Mouse (Mus musculus) lung, postnatal 0 days (tissue): ENCODE measurements around the gene Cenpm. TPM values are rescaled to one million over a fixed set of nuclear protein-coding genes. Genes with fewer than 3 reads are reported as not detected.

Experiments
- ATAC-seq: fragments of 200-750 bp; cut with Nextera tagmentation; 2 replicates; pipeline ENCODE4 v1.8.0; 2017; ENCODE audit warnings: moderate library complexity
- DNase-seq: peaks from one replicate; pipeline ENCODE4 v3.0.0-alpha.2; 2016; ENCODE audit warnings: low spot score
- H3K27ac ChIP-seq: fragments of 300-500 bp; sonication (generic); 2 replicates; pipeline ENCODE4 v1.5.1; 2014; ENCODE audit warnings: antibody characterized with exemption, mild to moderate bottlenecking, low read length, mixed read lengths
- H3K27me3 ChIP-seq: fragments of 300-500 bp; sonication (generic); replicated peaks from 2 replicates; pipeline ENCODE4 v1.6.1; 2014; ENCODE audit warnings: low read length, mixed read lengths; ENCODE audit not compliant: insufficient read depth
- H3K36me3 ChIP-seq: fragments of 300-500 bp; sonication (generic); 2 replicates; pipeline ENCODE4 v1.6.1; 2014; ENCODE audit warnings: low read length, mixed read lengths; ENCODE audit not compliant: insufficient read depth
- H3K4me1 ChIP-seq: fragments of 300-500 bp; sonication (generic); 2 replicates; pipeline ENCODE4 v1.6.1; 2014; ENCODE audit warnings: antibody characterized with exemption, low read depth, low read length, mixed read lengths; ENCODE audit not compliant: insufficient read depth
- H3K4me2 ChIP-seq: fragments of 300-500 bp; sonication (generic); replicated peaks from 2 replicates; pipeline ENCODE4 v1.6.1; 2014; ENCODE audit warnings: low read depth, mild to moderate bottlenecking, low read length, moderate library complexity, mixed read lengths
- H3K4me3 ChIP-seq: fragments of 300-500 bp; sonication (generic); 2 replicates; pipeline ENCODE4 v1.5.1; 2014; ENCODE audit warnings: low read depth, low read length
- H3K9ac ChIP-seq: fragments of 300-500 bp; sonication (generic); replicated peaks from 2 replicates; pipeline ENCODE4 v1.6.1; 2014; ENCODE audit warnings: low read depth, mild to moderate bottlenecking
- H3K9me3 ChIP-seq: fragments of 300-500 bp; sonication (generic); 2 replicates; pipeline ENCODE4 v1.6.1; 2016; ENCODE audit warnings: low read length, mixed read lengths
- CTCF ChIP-seq: IDR thresholded peaks from 2 replicates; pipeline ENCODE4 v1.5.1; 2016; ENCODE audit warnings: antibody characterized with exemption, mild to moderate bottlenecking
- EP300 ChIP-seq: IDR thresholded peaks from 2 replicates; pipeline ENCODE4 v1.6.1; 2016; ENCODE audit warnings: antibody characterized with exemption, mild to moderate bottlenecking, control low read depth
- WGBS: fragments of 180-500 bp; shearing (Covaris S2); extraction: QIAGEN DNeasy Blood & Tissue Kit; methylation state at CpG from one replicate; pipeline ENCODE4 v1.1.7; 2014; 5-methylcytosine and 5-hydroxymethylcytosine counted together
- polyA plus RNA-seq: library from polyadenylated mRNA; unstranded; fragments of >200 nt; fragmentation: Nextera tagmentation; extraction: Ambion mirVana; gene quantifications from 2 replicates; pipeline ENCODE4 v1.2.1, GENCODE M21; 2015

Cenpm gene
- polyA plus RNA-seq, 1 experiment from 2014 or later: 3.9 TPM

DNA sequence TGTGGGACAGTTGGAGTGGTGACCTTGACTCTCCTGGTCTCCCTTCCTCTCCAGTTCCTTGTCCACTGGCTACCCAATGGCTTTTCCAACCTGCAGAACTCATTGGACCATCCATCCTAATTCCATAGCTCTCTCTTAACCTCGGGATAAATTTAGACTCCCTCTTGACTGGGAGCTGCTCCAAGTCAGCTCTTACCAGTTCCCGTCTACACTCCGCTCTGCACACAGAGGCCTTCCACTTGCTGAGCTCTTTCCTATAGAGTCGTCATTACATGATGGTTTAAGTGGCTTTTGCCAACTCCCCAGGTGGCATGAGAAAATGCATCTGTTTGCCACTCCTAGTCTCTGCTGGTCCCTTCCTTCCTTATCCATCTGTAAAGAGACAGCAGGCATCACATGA is 36.1 kb upstream of the Cenpm start:
- no peaks in the 10 kb centered on the region for H3K36me3 ChIP-seq
- H3K4me1 ChIP-seq: 0 out of 2 replicates have a peak, but pooled peaks cover under 1% of the 10 kb centered on the region
- no peak overlapping the region for H3K4me3 ChIP-seq
- H3K27ac ChIP-seq: no peak overlapping the region
- no peak for TF ChIP-seq CTCF
- TF ChIP-seq EP300: no peak
- no peak overlapping the region for H3K9ac ChIP-seq
- peaks cover 8% of the 10 kb centered on the region; the same call in 1 of the 2 replicates for H3K27me3 ChIP-seq
- ATAC-seq (no peak), DNase-seq (no peak)
- H3K9me3 ChIP-seq: no peaks in the 10 kb centered on the region
- H3K4me2 ChIP-seq: no peak overlapping the region
- WGBS: 46% methylated on average over 4 of the region's 4 CpGs

- WGBS: 69% methylated on average over 5 of the region's 5 CpGs
Measured at GRCm38 (mm10) chr15:82277591-82277990, 33.0 kb upstream of the Cenpm start.

DNA sequence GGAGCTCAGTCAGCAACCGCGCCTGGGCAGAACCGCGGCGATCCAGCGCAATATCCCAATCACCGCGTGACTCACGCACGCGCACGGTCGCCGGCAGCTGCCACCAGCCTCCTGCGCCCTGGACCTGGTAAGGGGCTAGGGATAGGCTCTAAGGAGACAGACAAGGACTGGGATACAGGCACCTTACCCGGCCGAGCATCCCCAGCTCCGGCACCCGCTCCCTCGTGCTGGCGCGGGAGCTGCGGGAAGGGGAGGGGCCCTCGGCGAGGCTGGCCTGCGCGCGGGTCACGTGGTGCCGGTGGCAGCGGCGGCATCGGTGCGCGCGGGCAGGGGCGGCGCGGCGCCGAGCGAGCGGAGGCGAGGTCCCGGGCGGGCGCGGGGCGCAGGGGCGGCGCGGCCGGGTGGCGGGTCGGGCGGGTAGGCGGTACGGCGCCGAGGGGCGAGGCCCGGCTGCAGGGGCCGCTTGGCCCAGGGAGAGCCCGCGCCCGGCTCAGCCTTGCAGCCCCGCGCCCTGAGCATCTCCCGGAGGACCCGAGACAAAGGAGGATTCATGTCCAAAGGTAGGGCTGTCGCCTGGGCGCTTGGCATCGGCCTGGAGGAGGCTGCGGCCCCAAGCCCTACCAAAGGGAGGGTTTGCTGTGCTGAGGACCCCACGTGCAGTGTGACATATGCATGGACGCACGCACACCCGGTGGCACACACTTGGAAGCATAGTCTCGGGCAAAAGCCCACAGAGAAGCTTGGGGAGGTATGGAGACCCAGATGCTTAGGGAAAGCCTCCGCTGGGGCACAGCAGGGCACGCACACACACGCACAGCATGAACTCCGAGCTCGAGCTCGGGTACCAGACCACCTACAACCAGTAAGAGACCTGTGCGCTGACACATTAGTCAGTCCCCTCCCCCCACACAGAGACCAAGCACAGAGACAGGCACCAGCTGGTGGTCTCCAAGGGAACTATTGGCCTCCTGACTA is 30.7 kb upstream of the Cenpm start:
- H3K9ac ChIP-seq: no peak overlapping the region
- H3K4me2 ChIP-seq: peak overlapping the region; percentile 81
- peak overlapping the region; percentile 44 for H3K4me3 ChIP-seq
- no peaks in the 10 kb centered on the region for H3K36me3 ChIP-seq
- no peaks in the 10 kb centered on the region for H3K9me3 ChIP-seq
- TF ChIP-seq CTCF: no peak
- no peak for TF ChIP-seq EP300
- ATAC-seq (0 out of 2 replicates have a peak, but pooled peaks have one; percentile 28), DNase-seq (no peak)
- H3K27ac ChIP-seq: no peak overlapping the region
- H3K27me3 ChIP-seq: peaks cover 30% of the 10 kb centered on the region
- 0 out of 2 replicates have a peak, but pooled peaks cover 4% of the 10 kb centered on the region for H3K4me1 ChIP-seq
- under 1% methylated on average over 64 of the region's 86 CpGs for WGBS

More at GRCm38 (mm10) chr15:82277591-82277990, 33.0 kb upstream of the Cenpm start:
- no peak overlapping the region for H3K27ac ChIP-seq
- H3K4me2 ChIP-seq: no peak overlapping the region
- H3K4me1 ChIP-seq: 0 out of 2 replicates have a peak, but pooled peaks cover 4% of the 10 kb centered on the region
- ATAC-seq (no peak), DNase-seq (no peak)
- H3K9me3 ChIP-seq: no peaks in the 10 kb centered on the region
- no peak overlapping the region for H3K4me3 ChIP-seq
- no peak overlapping the region for H3K9ac ChIP-seq
- TF ChIP-seq CTCF: no peak
- TF ChIP-seq EP300: no peak
- H3K27me3 ChIP-seq: peaks cover 30% of the 10 kb centered on the region
- H3K36me3 ChIP-seq: no peaks in the 10 kb centered on the region

DNA sequence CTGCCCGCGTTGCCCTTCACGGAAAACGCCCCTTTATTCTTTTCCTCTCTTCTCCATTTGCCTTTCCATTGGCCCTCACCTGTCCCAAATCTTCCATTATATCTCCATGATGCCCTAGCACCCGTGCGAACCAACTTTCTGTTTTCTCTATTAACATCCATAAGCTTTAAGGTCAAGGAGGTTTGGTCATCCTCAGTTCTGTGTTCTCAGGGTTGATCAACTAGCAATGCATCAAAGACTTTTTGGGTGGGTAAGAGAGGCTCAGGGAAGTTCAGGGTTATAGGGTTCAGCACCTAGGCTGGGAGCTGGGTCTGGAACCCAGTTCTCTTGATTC is 30.0 kb upstream of the Cenpm start, which contains the start of gene Sept3:
Gene Sept3, plus strand, starts transcription at position 301 of the 334 bp plus-strand sequence.
- TF ChIP-seq EP300 (no peak), CTCF (no peak)
- no peak for ATAC-seq

GRCm38 (mm10) chr15:82272295-82272694 is 27.7 kb upstream of the Cenpm start:
- H3K27ac ChIP-seq: no peak overlapping the region
- no peak overlapping the region for H3K4me3 ChIP-seq
- TF ChIP-seq CTCF (no peak), EP300 (no peak)
- no peak for ATAC-seq
- H3K9ac ChIP-seq: no peak overlapping the region
- H3K9me3 ChIP-seq: no peaks in the 10 kb centered on the region
- no peak for DNase-seq
- no peak overlapping the region for H3K4me2 ChIP-seq
- 80% methylated on average over 6 of the region's 6 CpGs for WGBS
- H3K36me3 ChIP-seq: no peaks in the 10 kb centered on the region
- H3K4me1 ChIP-seq: 0 out of 2 replicates have a peak, but pooled peaks cover 4% of the 10 kb centered on the region
- peaks cover 30% of the 10 kb centered on the region for H3K27me3 ChIP-seq

More for the DNA sequence above, 30.0 kb upstream of the Cenpm start, which contains the start of gene Sept3:
- H3K4me3 ChIP-seq: peak within 1 kb of the TSS; percentile 44
- peaks cover 30% of the 10 kb centered on the region for H3K27me3 ChIP-seq
- H3K4me1 ChIP-seq: 0 out of 2 replicates have a peak, but pooled peaks cover 4% of the 10 kb centered on the region
- no peaks in the 10 kb centered on the region for H3K36me3 ChIP-seq
- peak within 1 kb of the TSS; percentile 81 for H3K4me2 ChIP-seq
- 22% methylated on average over 6 of the region's 6 CpGs for WGBS
- no peak within 1 kb of the TSS for H3K9ac ChIP-seq
- DNase-seq: no peak
- no peak within 1 kb of the TSS for H3K27ac ChIP-seq
- no peaks in the 10 kb centered on the region for H3K9me3 ChIP-seq

DNA sequence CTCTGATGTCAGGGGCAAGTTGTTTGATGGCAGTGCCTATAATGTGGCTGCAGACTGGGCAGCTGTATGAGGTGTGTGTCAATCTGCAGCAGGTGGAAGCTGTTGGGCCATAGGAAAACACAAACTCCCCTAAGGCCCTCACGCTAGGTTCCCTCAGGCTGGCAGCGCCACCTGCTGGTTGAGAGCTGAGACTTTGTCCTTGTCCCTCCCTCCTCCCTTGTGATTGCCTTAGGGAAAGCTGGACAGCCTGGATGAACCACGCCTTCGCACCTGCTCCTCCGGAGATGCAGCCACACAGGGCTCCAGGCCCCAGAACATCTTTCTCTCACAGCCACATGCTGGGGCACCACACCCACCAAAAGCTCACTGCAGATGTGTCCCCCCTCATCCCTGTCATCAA is 26.7 kb upstream of the Cenpm start:
- peak; percentile 83 for DNase-seq
- peak; percentile 21; the same call in 1 of the 2 replicates for ATAC-seq
- Histone ChIP-seq H3K36me3 (no peaks in the 10 kb centered on the region), H3K9ac (no peak overlapping the region), H3K4me3 (no peak overlapping the region), H3K4me1 (0 out of 2 replicates have a peak, but pooled peaks cover 4% of the 10 kb centered on the region), H3K27ac (no peak overlapping the region), H3K27me3 (peaks cover 28% of the 10 kb centered on the region), H3K4me2 (no peak overlapping the region), H3K9me3 (no peaks in the 10 kb centered on the region)
- WGBS: 5% methylated on average over 5 of the region's 5 CpGs
- peak; percentile 94 for TF ChIP-seq CTCF
- TF ChIP-seq EP300: no peak
